Mouse (Mus musculus) lung, postnatal 14 days (tissue): ENCODE measurements around the gene Zdhhc3.

ENCODE experiments used
- DNase-seq: peaks from one replicate; pipeline ENCODE4 v3.0.0; 2021

The Zdhhc3 gene

DNA sequence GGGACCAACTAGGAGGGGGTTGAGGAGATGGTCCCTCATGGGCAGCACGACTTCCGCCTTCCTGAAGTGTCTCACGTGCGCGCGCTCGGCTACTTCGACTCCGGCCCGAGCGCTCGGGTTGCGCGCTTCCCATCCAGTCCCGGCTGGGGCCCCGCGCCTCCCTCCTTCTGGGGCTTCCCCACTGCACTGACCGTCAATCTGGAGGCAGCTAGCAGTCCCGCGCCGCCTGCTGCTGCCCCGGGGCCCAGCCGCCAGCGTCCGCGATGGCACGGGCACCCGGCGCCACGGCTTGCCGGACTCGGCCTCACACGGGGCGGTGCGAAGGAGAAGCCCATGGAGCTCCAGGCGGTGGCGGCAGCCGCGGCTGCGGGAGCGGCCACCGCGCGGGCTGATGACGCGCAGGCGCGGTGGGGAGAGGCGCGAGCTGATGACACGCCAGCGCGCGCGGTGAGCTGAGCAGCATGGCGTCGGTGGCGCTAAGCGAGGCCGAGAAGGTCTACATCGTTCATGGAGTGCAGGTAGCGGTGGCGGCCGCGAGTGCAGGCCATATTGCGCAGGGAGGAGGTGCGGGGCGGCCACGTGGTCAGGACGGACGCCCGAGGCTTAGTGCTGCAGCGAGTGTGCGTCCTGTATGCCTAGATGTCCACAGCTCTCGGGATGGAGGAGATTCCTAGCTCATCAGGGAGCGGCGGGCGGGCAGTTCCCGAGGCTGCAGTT, at the start of gene Zdhhc3, which contains the start of gene Exosc7:
TSS of gene Zdhhc3 (minus strand) at position 401 of the 717 bp plus-strand sequence.
TSS of gene Exosc7 (plus strand) at position 411 of the 717 bp plus-strand sequence.
- peak; percentile 85 for DNase-seq

- no peak for DNase-seq
Measured at GRCm38 (mm10) chr9:123161792-123162191, 48.8 kb upstream of the Zdhhc3 start.

GRCm38 (mm10) chr9:123159330-123159729, 46.3 kb upstream of the Zdhhc3 start:
- peak; percentile 78 for DNase-seq

DNA sequence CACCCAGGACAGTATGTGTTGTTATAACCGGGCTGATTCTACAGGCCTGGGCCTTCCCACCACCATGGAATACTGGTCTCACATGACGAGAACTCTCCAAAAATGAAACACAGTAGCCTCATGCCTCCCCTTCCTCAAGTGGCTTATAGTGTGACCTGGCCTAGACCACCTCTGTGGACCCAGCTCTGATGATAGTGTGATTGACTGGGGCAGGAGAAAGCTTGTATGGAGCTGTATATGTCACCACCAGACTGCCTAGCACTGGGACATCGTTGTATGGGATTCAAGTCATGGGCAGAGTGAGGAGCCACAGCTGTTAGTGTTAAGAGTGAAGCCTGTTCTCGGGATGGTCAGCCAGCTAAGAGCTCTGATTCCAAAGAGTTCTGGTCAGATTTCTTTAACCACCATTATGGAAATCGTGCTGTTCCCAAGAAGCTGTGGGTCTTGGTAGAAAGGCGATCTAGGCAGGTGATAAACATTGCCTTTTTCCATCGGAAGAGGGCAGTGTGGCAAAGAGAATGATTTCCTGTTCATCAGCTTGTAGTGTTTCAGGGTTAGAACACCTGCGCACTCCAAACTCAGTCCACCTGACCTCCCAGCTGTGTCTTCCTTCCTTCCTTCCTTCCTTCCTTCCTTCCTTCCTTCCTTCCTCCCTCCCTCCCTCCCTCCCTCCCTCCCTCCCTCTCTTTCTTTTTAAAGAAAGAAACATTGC, 45.3 kb upstream of the Zdhhc3 start:
- peak; percentile 48 for DNase-seq

DNA sequence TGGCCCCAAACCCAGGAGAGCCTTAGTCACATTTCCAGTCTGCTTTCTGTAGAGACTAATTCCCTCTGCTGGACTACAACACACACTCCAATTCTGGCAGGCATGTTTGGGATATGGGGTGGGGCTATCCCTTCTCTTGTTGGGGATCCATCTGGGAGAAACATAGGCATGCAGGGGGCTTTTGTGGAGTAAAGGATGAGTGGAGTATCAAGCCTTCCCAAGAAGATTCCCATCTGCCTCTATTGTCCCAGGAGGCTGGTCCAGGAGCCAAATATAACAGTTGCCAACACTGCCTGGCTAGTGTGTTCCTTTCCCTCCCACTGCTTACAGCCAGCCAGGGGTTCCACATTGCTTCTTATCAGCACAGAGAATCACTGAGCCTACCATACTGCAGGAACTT, 44.7 kb upstream of the Zdhhc3 start:
- DNase-seq = no peak

- DNase-seq = peak; percentile 76
Measured at GRCm38 (mm10) chr9:123156910-123157361, 43.9 kb upstream of the Zdhhc3 start.

GRCm38 (mm10) chr9:123153121-123153520, 40.1 kb upstream of the Zdhhc3 start:
- DNase-seq = no peak

GRCm38 (mm10) chr9:123152026-123152425, 39.0 kb upstream of the Zdhhc3 start:
- DNase-seq = no peak

DNA sequence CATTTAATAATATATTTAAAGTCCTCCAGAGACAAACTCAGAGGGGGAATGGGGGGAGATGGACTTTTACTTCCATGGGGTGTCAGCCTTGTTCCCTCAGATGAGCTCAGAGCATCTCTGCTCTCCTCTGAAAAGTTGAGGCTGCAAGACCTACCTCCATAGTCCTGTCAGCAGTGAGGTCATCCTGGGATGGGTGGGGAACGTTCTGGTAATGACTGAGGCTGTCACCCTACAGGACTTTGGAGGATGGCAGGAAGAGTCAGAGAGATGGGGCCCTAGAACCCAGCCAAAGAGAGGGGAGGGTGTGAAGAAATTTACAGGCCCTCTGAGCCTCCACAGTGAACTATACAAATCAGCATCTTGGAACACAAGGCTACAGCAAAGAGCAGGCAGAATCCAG, 38.6 kb upstream of the Zdhhc3 start:
- no peak for DNase-seq

DNA sequence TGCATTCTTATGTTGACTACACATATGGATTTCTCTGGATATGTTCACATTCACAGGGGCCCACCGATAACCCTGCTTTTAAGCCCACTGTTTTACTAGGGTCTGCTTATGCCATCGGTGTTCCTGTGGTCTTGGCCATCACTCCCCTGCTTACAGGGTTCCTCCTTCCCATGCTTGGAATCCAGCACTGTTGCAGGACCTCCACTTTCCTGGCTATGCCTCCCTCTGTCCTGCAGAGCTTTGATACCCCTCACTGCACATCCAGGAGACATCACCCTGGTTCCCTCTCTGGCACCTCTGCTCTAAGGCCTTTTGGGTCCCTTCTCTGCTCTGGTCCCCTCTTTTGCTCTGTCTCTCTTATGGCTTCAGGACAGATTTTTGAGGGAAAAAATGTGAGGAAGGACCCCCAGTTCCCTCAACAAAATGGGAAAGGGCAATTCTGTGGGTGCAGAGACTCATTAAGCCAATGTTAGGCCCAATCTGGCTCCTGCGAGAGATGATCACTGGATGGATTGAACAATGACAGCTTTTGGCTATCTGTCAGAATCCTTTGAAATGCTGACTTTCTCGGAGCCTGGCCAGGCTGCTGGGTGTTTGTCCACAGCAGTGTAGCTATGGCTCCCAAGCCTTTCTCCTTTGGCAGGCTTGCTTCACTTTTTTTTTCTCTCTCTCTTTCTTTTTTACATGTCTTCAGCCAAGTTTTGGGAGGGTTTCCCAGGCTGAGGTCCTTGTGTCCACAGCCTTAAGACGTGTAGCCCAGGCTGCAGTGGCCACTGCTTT, 37.4 kb upstream of the Zdhhc3 start, which contains the start of gene Clec3b:
TSS of gene Clec3b (plus strand) at position 706 of the 780 bp plus-strand sequence.
- peak; percentile 63 for DNase-seq

DNA sequence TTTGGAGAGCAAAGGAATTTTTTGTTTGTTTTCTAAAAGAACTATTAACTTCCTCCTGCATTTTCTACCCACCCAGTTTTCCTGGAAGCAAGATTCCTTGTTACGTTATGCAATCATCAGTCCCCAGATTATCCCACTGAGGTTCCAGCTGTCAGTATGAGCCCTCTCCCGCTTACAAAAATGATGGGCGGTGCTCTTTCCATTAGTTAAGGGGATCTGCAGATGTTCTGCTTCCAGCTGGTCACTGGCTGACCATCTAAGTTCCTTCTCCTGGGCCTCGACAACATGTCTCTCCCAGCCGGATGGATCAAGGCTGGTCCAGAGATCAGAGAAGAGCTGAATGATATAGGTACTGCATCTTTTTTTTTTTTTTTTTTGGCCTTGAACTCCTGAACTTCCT, 35.4 kb upstream of the Zdhhc3 start:
- DNase-seq = peak; percentile 36

- DNase-seq = no peak
Measured at GRCm38 (mm10) chr9:123139887-123140614, 27.0 kb upstream of the Zdhhc3 start.

DNA sequence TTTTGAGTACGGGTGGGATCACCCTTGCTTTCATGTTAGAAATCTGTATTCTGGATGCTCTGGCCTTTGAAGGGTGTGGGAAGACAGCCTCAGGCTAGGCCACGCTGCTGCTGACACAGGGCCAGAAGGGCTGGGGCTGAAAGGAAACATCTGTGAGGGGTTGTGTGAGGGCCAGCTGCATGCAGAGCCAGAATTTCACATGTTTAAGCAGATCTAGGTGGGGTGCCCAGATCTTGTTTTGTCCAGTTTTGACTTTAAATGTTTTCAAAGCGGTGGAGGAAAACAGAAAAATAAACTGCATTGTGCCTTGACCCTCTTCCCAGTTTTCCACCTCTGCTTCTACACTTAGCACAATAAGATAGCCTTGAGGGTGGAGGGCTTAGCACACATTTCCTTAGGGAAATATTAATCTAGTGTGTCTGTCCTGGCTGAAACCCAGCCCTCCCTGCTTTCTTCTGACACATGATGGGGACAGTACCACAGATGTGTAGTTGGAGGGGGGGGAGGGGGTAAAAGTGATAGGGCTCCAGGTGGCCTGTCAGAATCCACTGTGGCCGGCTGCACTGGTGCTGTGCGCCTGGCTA, 26.0 kb upstream of the Zdhhc3 start:
- DNase-seq = peak; percentile 73

GRCm38 (mm10) chr9:123136953-123137682, 24.1 kb upstream of the Zdhhc3 start:
- DNase-seq = no peak

DNA sequence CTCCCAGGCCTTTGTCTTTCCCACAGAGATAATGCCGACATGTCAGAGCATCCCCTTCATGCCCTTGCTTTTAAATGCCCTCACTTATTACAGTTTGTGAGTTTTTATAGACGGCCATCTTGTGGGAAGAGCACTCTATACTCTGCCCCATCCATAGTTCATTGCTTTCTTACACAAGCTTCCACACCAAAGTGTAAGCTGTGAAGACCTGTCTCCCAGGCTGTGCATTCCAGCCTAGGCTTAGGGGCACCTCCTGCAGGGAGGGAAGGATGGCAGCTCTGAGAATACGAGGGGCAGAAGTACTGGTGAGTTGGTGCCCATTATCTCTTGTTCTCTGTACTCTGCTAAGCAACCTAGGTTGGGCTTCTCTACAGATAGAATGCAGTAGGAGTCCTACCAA, 20.0 kb upstream of the Zdhhc3 start:
- no peak for DNase-seq

DNA sequence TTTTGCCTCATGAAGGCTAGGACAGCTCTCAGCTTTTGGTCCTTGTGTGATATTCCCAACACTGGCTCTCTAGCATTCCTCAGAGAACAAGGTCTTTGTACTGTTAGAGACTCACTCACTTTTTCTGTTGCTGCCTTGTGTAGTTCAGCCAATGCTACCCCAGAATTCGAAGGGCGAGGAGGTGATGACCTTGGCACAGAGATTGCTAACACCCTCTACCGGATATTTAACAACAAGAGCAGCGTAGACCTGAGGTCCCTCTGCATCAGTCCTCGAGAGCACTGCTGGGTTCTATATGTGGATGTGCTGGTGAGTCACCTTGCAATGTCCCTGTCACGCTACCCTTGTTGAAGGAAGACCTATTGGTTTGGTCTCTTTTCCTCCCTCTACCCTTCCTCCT, 14.7 kb upstream of the Zdhhc3 start:
- DNase-seq = no peak

DNA sequence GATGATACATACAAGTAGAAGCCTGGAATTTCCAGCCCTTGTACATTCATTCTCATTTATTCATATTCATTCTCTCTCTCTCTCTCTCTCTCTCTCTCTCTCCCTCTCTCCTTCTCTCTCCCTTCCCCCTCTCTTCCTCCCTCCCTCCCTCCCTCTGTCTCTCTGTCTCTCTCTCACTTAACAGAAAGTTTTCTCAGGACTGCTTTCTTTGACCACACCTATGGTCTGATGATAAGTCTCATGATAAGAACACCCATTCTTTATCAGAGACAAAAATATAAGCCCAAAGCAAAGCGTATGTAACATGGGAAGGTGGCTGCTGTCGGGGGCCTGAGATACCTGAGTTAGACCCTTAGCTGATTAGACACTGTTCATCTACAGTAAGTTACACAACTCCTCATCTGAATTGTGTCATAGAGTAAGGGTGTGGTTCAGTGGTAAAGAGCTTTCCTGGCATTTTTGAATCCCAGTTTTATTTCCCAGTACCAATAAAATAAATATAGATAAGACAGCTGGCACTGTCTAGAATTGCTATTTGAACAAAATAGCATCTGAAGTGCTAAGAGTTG, 11.5 kb upstream of the Zdhhc3 start:
- DNase-seq = no peak

- DNase-seq = peak; percentile 25
Measured at GRCm38 (mm10) chr9:123123571-123124412, 10.8 kb upstream of the Zdhhc3 start.

- no peak for DNase-seq
Measured at GRCm38 (mm10) chr9:123123017-123123416, 10.0 kb upstream of the Zdhhc3 start.

- no peak for DNase-seq
Measured at GRCm38 (mm10) chr9:123115566-123115965, 2.6 kb upstream of the Zdhhc3 start.
